Mouse (Mus musculus) liver (tissue): ENCODE measurements at regions not wholly inside any gene's neighbourhood (a gene's known extent, or its start where the extent isn't known, plus 50 kb on each side); places are given as distances from the start of the nearest gene placed in this dataset.

Experiments
- DNase-seq: peaks from one replicate; pipeline ENCODE4 v3.0.0-alpha.2; 2020; ENCODE audit warnings: mixed read lengths

GRCm38 (mm10) chr2:72677731-72678130 is 201.8 kb downstream of the Cdca7 start:
- DNase-seq = no peak

GRCm38 (mm10) chr2:72688031-72688430 is 212.1 kb downstream of the Cdca7 start:
- DNase-seq = no peak

GRCm38 (mm10) chr2:72701081-72701480 is 225.1 kb downstream of the Cdca7 start:
- no peak for DNase-seq

GRCm38 (mm10) chr2:72703238-72703637 is 227.3 kb downstream of the Cdca7 start:
- DNase-seq = no peak

GRCm38 (mm10) chr2:72707676-72708659 is 232.0 kb downstream of the Cdca7 start:
- DNase-seq = no peak

GRCm38 (mm10) chr2:72716931-72717330 is 241.0 kb downstream of the Cdca7 start:
- no peak for DNase-seq

GRCm38 (mm10) chr2:72728699-72729098 is 251.5 kb downstream of the Sp3 start:
- peak; percentile 16 for DNase-seq

- DNase-seq = no peak
Measured at GRCm38 (mm10) chr2:72733371-72733770, 246.9 kb downstream of the Sp3 start.

- DNase-seq = peak; percentile 17
Measured at GRCm38 (mm10) chr2:72735035-72735434, 245.2 kb downstream of the Sp3 start.

- DNase-seq = no peak
Measured at GRCm38 (mm10) chr2:72736685-72737084, 243.6 kb downstream of the Sp3 start.

GRCm38 (mm10) chr2:72740391-72741361 is 239.6 kb downstream of the Sp3 start:
- DNase-seq = peak; percentile 30

- no peak for DNase-seq
Measured at GRCm38 (mm10) chr2:72741746-72742145, 238.5 kb downstream of the Sp3 start.

- no peak for DNase-seq
Measured at GRCm38 (mm10) chr2:72743651-72744050, 236.6 kb downstream of the Sp3 start.

GRCm38 (mm10) chr2:72744901-72745300 is 235.3 kb downstream of the Sp3 start:
- no peak for DNase-seq

- DNase-seq = no peak
Measured at GRCm38 (mm10) chr2:72746476-72747215, 233.6 kb downstream of the Sp3 start.

- DNase-seq = no peak
Measured at GRCm38 (mm10) chr2:72747299-72747698, 232.9 kb downstream of the Sp3 start.

- no peak for DNase-seq
Measured at GRCm38 (mm10) chr2:72749495-72749894, 230.8 kb downstream of the Sp3 start.

GRCm38 (mm10) chr2:72751441-72751840 is 228.8 kb downstream of the Sp3 start:
- DNase-seq = no peak

GRCm38 (mm10) chr2:72752624-72753176 is 227.5 kb downstream of the Sp3 start:
- no peak for DNase-seq

- no peak for DNase-seq
Measured at GRCm38 (mm10) chr2:72753788-72754713, 226.2 kb downstream of the Sp3 start.

- DNase-seq = no peak
Measured at GRCm38 (mm10) chr2:72763454-72763853, 216.8 kb downstream of the Sp3 start.
